ENCODE assay signal across 16 mouse cellular contexts in genomic region chr8:119245641-119246040, GRCm38 (mm10).
DNase-seq lines count a peak whose midpoint lies in the region.
"Had no signal": no experiment of that assay in that cellular context is flagged by ENCODE, and none has a peak within 500 bp of the region (broad histone marks: within the 10 kb centered on the region; RNA-seq: fewer than 3 reads in every experiment).

No protein-coding gene starts in this region.

- intact Hi-C loops in left cerebral cortex, postnatal 25 days (cut with DNase I), result no loop called here
- intact Hi-C loops in gastrocnemius, postnatal 36 days (cut with DNase I), result no loop called here

- peak; percentile 26 for DNase-seq in cerebellum, adult 11-12 months
- no peak for DNase-seq in cerebellum, adult 11 months
- DNase-seq in brain, adult 2 months (ENCODE audit: low read depth, low spot score), result peak; percentile 54
- peak; percentile 22 for DNase-seq in cerebellum, adult 9-11 months
- DNase-seq in cerebellum, postnatal 25 days, result peak; percentile 39 to 47
- DNase-seq in kidney, adult 18-20 months, result no peak
- no peak for DNase-seq in left cerebral cortex, postnatal 25 days (ENCODE audit: low spot score in 2 of 2)
- DNase-seq in gastrocnemius, postnatal 36 days, result no peak
- DNase-seq: adrenal gland, adult 2 months; adrenal gland, postnatal 14 days; B cell, adult 2 months; gastrocnemius, postnatal 10 days; heart, adult 11 months; heart, postnatal 10 days; heart, postnatal 36 days; kidney, adult 2 months had no signal

Comparison
In these comparisons a context has a peak if more than half of its experiments do, and no peak if none do; other contexts are left out.
1. DNase-seq: peak in cerebellum, adult 11-12 months (single experiment), brain, adult 2 months (single experiment), cerebellum, adult 9-11 months (single experiment) and cerebellum, postnatal 25 days (2 of 2); none in cerebellum, adult 11 months (single experiment), kidney, adult 18-20 months (single experiment), left cerebral cortex, postnatal 25 days (0 of 2) and gastrocnemius, postnatal 36 days (0 of 2).